Mouse (Mus musculus): Measurements from ENCODE around the gene Nckap1. TPM values are rescaled to one million over a fixed set of nuclear protein-coding genes. Genes with fewer than 3 reads are reported as not detected.

Gene Nckap1
- polyA plus RNA-seq (2016; fragmentation: Nextera tagmentation; extraction: Ambion mirVana), result 103 and 119 TPM in 2 replicates

- H3K27ac ChIP-seq, result peak within 1 kb of the TSS; percentile 94
These were observed at the start of gene Nckap1 for GRCm38 (mm10) chr2:80581043-80581711. Gene Nckap1, minus strand, starts transcription at chr2:80581380.

GRCm38 (mm10) chr2:80624523-80624922, 43.3 kb upstream of the Nckap1 start:
- whole genome bisulfite sequencing, result 95% methylated on average over 4 of the region's 4 CpGs
- Histone ChIP-seq H3K4me1 (no peaks in the 10 kb centered on the region), H3K4me2 (replicated peaks) (no peak overlapping the region), H3K9ac (no peak overlapping the region), H3K4me3 (no peak overlapping the region), H3K27me3 (replicated peaks) (no peaks in the 10 kb centered on the region), H3K27ac (no peak overlapping the region), H3K9me3 (no peaks in the 10 kb centered on the region), H3K36me3 (peaks cover 9% of the 10 kb centered on the region; the same call in 1 of the 2 replicates)
- ATAC-seq (ENCODE audit: low FRiP score, low read depth), result no peak

More at GRCm38 (mm10) chr2:80581043-80581711, at the start of gene Nckap1:
- Histone ChIP-seq H3K36me3 (no peaks in the 10 kb centered on the region), H3K4me3 (peak within 1 kb of the TSS; percentile 90), H3K4me2 (replicated peaks) (peak within 1 kb of the TSS; percentile 69), H3K9ac (peak within 1 kb of the TSS; percentile 98), H3K27me3 (replicated peaks) (no peaks in the 10 kb centered on the region), H3K4me1 (peaks cover 13% of the 10 kb centered on the region), H3K9me3 (no peaks in the 10 kb centered on the region)
- peak; percentile 95 for ATAC-seq (ENCODE audit: low FRiP score, low read depth)
- under 1% methylated on average over 79 of the region's 88 CpGs for WGBS

- H3K27ac ChIP-seq, result no peak overlapping the region
- no peak overlapping the region for H3K9ac ChIP-seq
- no peaks in the 10 kb centered on the region for H3K9me3 ChIP-seq
- no peak overlapping the region for H3K4me2 ChIP-seq (replicated peaks)
- peaks cover 7% of the 10 kb centered on the region; the same call in 1 of the 2 replicates for H3K36me3 ChIP-seq
- H3K4me3 ChIP-seq, result no peak overlapping the region
- H3K27me3 ChIP-seq (replicated peaks), result no peaks in the 10 kb centered on the region
- WGBS, result 92% methylated on average over 3 of the region's 3 CpGs
- no peak for ATAC-seq (ENCODE audit: low FRiP score, low read depth)
- H3K4me1 ChIP-seq, result peaks cover 8% of the 10 kb centered on the region
These were observed 40.7 kb upstream of the Nckap1 start for GRCm38 (mm10) chr2:80621921-80622320.

- Histone ChIP-seq H3K27me3 (replicated peaks) (no peaks in the 10 kb centered on the region), H3K4me1 (peaks cover 8% of the 10 kb centered on the region), H3K4me3 (no peak overlapping the region), H3K4me2 (replicated peaks) (no peak overlapping the region), H3K9me3 (no peaks in the 10 kb centered on the region), H3K9ac (no peak overlapping the region), H3K36me3 (0 out of 2 replicates have a peak, but pooled peaks cover 3% of the 10 kb centered on the region), H3K27ac (no peak overlapping the region)
- no peak for ATAC-seq (ENCODE audit: low FRiP score, low read depth)
- WGBS, result 91% methylated on average over 3 of the region's 3 CpGs
These were observed 37.8 kb upstream of the Nckap1 start for GRCm38 (mm10) chr2:80618991-80619390.

- WGBS, result 4% methylated on average over 21 of the region's 21 CpGs
- Histone ChIP-seq H3K27me3 (replicated peaks) (no peaks in the 10 kb centered on the region), H3K36me3 (no peaks in the 10 kb centered on the region), H3K27ac (peak within 1 kb of the TSS; percentile 50; the same call in 1 of the 2 replicates), H3K4me2 (replicated peaks) (peak within 1 kb of the TSS; percentile 80), H3K4me3 (peak within 1 kb of the TSS; percentile 52), H3K9ac (peak within 1 kb of the TSS; percentile 70), H3K9me3 (no peaks in the 10 kb centered on the region), H3K4me1 (peaks cover 8% of the 10 kb centered on the region)
- ATAC-seq (ENCODE audit: low FRiP score, low read depth), result peak; percentile 99
These were observed 35.9 kb upstream of the Nckap1 start, which contains the start of the genes Dusp19 and Nup35 for GRCm38 (mm10) chr2:80616854-80617737. Gene Dusp19, plus strand, starts transcription at chr2:80617045. Gene Nup35, plus strand, starts transcription at chr2:80617236.

- no peak for ATAC-seq (ENCODE audit: low FRiP score, low read depth)
- Histone ChIP-seq H3K27me3 (replicated peaks) (no peaks in the 10 kb centered on the region), H3K27ac (no peak overlapping the region), H3K4me3 (no peak overlapping the region), H3K4me2 (replicated peaks) (no peak overlapping the region), H3K9ac (no peak overlapping the region), H3K9me3 (no peaks in the 10 kb centered on the region), H3K4me1 (peaks cover 3% of the 10 kb centered on the region), H3K36me3 (no peaks in the 10 kb centered on the region)
- 81% methylated on average over 2 of the region's 2 CpGs for WGBS
These were observed 31.6 kb upstream of the Nckap1 start for GRCm38 (mm10) chr2:80612796-80613195.

- 69% methylated on average over 1 of the region's 1 CpGs for WGBS
- Histone ChIP-seq H3K4me1 (no peaks in the 10 kb centered on the region), H3K9ac (no peak overlapping the region), H3K9me3 (no peaks in the 10 kb centered on the region), H3K27me3 (replicated peaks) (no peaks in the 10 kb centered on the region), H3K27ac (no peak overlapping the region), H3K4me2 (replicated peaks) (no peak overlapping the region), H3K4me3 (no peak overlapping the region), H3K36me3 (no peaks in the 10 kb centered on the region)
- ATAC-seq (ENCODE audit: low FRiP score, low read depth), result no peak
These were observed 31.1 kb upstream of the Nckap1 start for GRCm38 (mm10) chr2:80612286-80612685.

GRCm38 (mm10) chr2:80603771-80604426, 22.7 kb upstream of the Nckap1 start:
- WGBS, result 91% methylated on average over 19 of the region's 19 CpGs

GRCm38 (mm10) chr2:80602756-80603155, 21.6 kb upstream of the Nckap1 start:
- no peaks in the 10 kb centered on the region for H3K9me3 ChIP-seq
- 91% methylated on average over 13 of the region's 13 CpGs for WGBS
- no peak overlapping the region for H3K4me3 ChIP-seq
- no peak overlapping the region for H3K9ac ChIP-seq
- no peaks in the 10 kb centered on the region for H3K36me3 ChIP-seq
- H3K4me2 ChIP-seq (replicated peaks), result no peak overlapping the region
- H3K27me3 ChIP-seq (replicated peaks), result no peaks in the 10 kb centered on the region
- H3K27ac ChIP-seq, result no peak overlapping the region
- ATAC-seq (ENCODE audit: low FRiP score, low read depth), result no peak
- H3K4me1 ChIP-seq, result no peaks in the 10 kb centered on the region

More at GRCm38 (mm10) chr2:80603771-80604426, 22.7 kb upstream of the Nckap1 start:
- no peak overlapping the region for H3K4me3 ChIP-seq
- H3K4me1 ChIP-seq, result no peaks in the 10 kb centered on the region
- H3K9me3 ChIP-seq, result no peaks in the 10 kb centered on the region
- H3K27ac ChIP-seq, result no peak overlapping the region
- no peaks in the 10 kb centered on the region for H3K27me3 ChIP-seq (replicated peaks)
- H3K9ac ChIP-seq, result no peak overlapping the region
- ATAC-seq (ENCODE audit: low FRiP score, low read depth), result no peak
- H3K4me2 ChIP-seq (replicated peaks), result no peak overlapping the region
- H3K36me3 ChIP-seq, result no peaks in the 10 kb centered on the region

- H3K4me2 ChIP-seq (replicated peaks), result no peak overlapping the region
- H3K9ac ChIP-seq, result no peak overlapping the region
- no peaks in the 10 kb centered on the region for H3K27me3 ChIP-seq (replicated peaks)
- H3K27ac ChIP-seq, result no peak overlapping the region
- H3K36me3 ChIP-seq, result no peaks in the 10 kb centered on the region
- H3K4me1 ChIP-seq, result no peaks in the 10 kb centered on the region
- H3K4me3 ChIP-seq, result no peak overlapping the region
- H3K9me3 ChIP-seq, result no peaks in the 10 kb centered on the region
- ATAC-seq (ENCODE audit: low FRiP score, low read depth), result no peak
These were observed 19.4 kb upstream of the Nckap1 start for GRCm38 (mm10) chr2:80600611-80601010.

GRCm38 (mm10) chr2:80599850-80600249, 18.7 kb upstream of the Nckap1 start:
- 87% methylated on average over 3 of the region's 3 CpGs for whole genome bisulfite sequencing
- Histone ChIP-seq H3K4me3 (no peak overlapping the region), H3K9ac (no peak overlapping the region), H3K9me3 (no peaks in the 10 kb centered on the region), H3K4me2 (replicated peaks) (no peak overlapping the region), H3K4me1 (no peaks in the 10 kb centered on the region), H3K27me3 (replicated peaks) (no peaks in the 10 kb centered on the region), H3K36me3 (no peaks in the 10 kb centered on the region), H3K27ac (no peak overlapping the region)
- no peak for ATAC-seq (ENCODE audit: low FRiP score, low read depth)

GRCm38 (mm10) chr2:80596960-80597359, 15.8 kb upstream of the Nckap1 start:
- Histone ChIP-seq H3K4me1 (no peaks in the 10 kb centered on the region), H3K9ac (no peak overlapping the region), H3K27ac (no peak overlapping the region), H3K4me3 (no peak overlapping the region), H3K27me3 (replicated peaks) (no peaks in the 10 kb centered on the region), H3K9me3 (no peaks in the 10 kb centered on the region), H3K36me3 (no peaks in the 10 kb centered on the region), H3K4me2 (replicated peaks) (no peak overlapping the region)
- WGBS, result 70% methylated on average over 5 of the region's 5 CpGs
- ATAC-seq (ENCODE audit: low FRiP score, low read depth), result no peak
